Mouse (Mus musculus) spleen, adult 2 months (tissue): ENCODE results near the gene Cblb. TPM values are rescaled to one million over a fixed set of nuclear protein-coding genes. Genes with fewer than 3 reads are reported as not detected.
A peak's percentile ranks its signal among the peaks of the same experiment; 100 is the strongest.

Source experiments
- DNase-seq, 2 experiments: peaks; one replicate each; pipeline versions ENCODE4 v3.0.0 to v3.0.0-alpha.2; 2012 to 2021; ENCODE audit warnings: low spot score in 2 of 2, low read depth in 1 of 2
- H3K27ac ChIP-seq: fragments of 200-500 bp; 2 replicates; pipeline ENCODE4 v1.5.1; 2012; ENCODE audit warnings: low read length, inconsistent platforms; ENCODE audit not compliant: insufficient read depth
- H3K27me3 ChIP-seq: fragments of 200-500 bp; 2 replicates; pipeline ENCODE4 v1.6.1; 2012; ENCODE audit warnings: mild to moderate bottlenecking, moderate library complexity, low read length, inconsistent platforms; ENCODE audit not compliant: control insufficient read depth, insufficient read depth
- H3K36me3 ChIP-seq: fragments of 200-500 bp; 2 replicates; pipeline ENCODE4 v1.6.1; 2012; ENCODE audit warnings: mild to moderate bottlenecking, low read length, inconsistent platforms; ENCODE audit not compliant: control insufficient read depth, insufficient read depth
- H3K4me1 ChIP-seq: fragments of 200-500 bp; 2 replicates; pipeline ENCODE4 v1.6.1; 2011; ENCODE audit warnings: inconsistent platforms; ENCODE audit not compliant: control insufficient read depth, insufficient read depth, insufficient read length
- H3K4me3 ChIP-seq: fragments of 200-500 bp; 2 replicates; pipeline ENCODE4 v1.5.1; 2011; ENCODE audit warnings: mild to moderate bottlenecking, inconsistent platforms; ENCODE audit not compliant: insufficient read depth, insufficient read length; ENCODE audit errors: extremely low read depth
- CTCF ChIP-seq: fragments of 200-500 bp; IDR thresholded peaks from 2 replicates; pipeline ENCODE4 v1.5.1; 2011; ENCODE audit warnings: mild to moderate bottlenecking, inconsistent platforms; ENCODE audit not compliant: insufficient read depth, insufficient read length, insufficient replicate concordance; ENCODE audit errors: extremely low read depth
- POLR2A ChIP-seq: fragments of 200-500 bp; IDR thresholded peaks from 2 replicates; pipeline ENCODE4 v1.6.1; 2011; ENCODE audit warnings: low read depth, low read length, inconsistent platforms
- WGBS: fragments of 180-500 bp; shearing (Covaris S2); methylation state at CpG from one replicate; pipeline ENCODE4 v1.1.7; 2018; 5-methylcytosine and 5-hydroxymethylcytosine counted together
- polyA plus RNA-seq: library from polyadenylated mRNA; depleted of rRNA; stranded (reverse); fragments of >200 nt; gene quantifications from 2 replicates; pipeline ENCODE4 v1.2.3, GENCODE M21; 2012

Gene Cblb
- polyA plus RNA-seq, 1 experiment: 18.1 TPM

DNA sequence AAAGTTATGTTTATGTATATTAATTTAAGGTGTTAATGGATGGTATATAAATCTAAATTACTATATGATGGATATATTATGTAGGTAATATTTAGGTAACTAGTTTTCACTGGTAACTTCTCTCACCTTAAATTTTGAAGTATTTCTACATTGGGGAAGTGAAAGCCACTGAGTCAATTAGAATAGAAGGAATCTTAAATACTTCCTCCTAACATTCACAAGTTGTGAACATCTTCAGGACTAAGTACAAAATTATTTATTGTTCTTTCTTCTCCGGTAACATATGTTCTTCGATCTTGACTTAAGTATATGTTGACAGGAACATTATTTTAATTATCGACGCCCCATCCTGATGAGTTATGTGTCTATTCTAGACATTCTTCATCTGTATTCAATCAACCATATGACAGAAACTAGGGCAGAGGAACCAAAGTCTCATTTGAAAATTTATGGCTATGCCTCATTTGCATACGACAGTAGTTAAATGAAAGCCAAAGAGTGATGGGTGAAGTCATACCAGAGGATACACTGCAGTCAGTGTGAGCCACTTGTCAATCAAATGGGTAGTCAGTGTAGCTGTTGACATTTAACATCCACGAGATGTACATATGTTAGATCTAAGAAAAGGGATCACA, 118.2 kb downstream of the Cblb start:
- H3K4me3 ChIP-seq: no peak overlapping the region
- WGBS: 55% methylated on average over 6 of the region's 6 CpGs
- DNase-seq: peak in 1 of 2 experiments; percentile 53
- peaks cover 29% of the 10 kb centered on the region for H3K4me1 ChIP-seq
- H3K36me3 ChIP-seq: peaks cover 3% of the 10 kb centered on the region; the same call in 1 of the 2 replicates
- H3K27ac ChIP-seq: peak overlapping the region; percentile 73
- H3K27me3 ChIP-seq: no peaks in the 10 kb centered on the region
- no peak for TF ChIP-seq CTCF
- TF ChIP-seq POLR2A: no peak; the same call in 1 of the 2 replicates

DNA sequence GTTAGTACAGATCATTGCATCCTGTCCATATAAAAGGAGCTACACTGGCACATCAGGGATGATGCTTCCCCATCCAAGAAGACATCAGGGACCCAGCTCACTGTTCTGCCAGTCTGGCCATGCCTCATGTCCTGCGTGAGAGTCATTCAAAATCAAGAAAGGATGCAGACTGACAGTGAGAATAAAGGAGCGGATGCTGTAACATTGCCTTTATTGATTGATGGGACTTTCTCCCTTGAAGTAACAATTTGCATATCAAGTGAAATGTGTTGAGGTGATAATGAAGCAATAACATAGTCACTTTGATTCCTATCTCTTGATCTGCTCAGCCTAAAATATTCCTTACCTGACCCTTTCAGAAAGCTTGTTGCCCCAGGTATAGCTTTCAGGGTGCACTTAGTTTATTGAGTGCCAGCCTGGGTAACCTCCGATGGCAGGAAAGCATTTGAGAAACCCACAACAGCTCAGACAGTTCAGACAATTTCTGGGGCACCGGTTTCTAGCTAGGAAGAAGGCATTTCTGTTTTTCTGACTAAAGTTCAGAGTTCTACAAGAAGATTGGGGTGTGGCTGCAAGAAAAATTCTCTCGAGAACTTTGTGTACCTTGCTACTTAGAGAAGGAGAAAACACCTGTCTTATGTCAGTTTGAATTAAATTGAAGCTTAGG, 124.1 kb downstream of the Cblb start:
- Histone ChIP-seq H3K27me3 (no peaks in the 10 kb centered on the region), H3K36me3 (peaks cover 17% of the 10 kb centered on the region), H3K4me1 (peaks cover 2% of the 10 kb centered on the region; the same call in 1 of the 2 replicates), H3K27ac (no peak overlapping the region), H3K4me3 (no peak overlapping the region)
- DNase-seq: no peak
- WGBS: 91% methylated on average over 5 of the region's 5 CpGs
- TF ChIP-seq CTCF (no peak), POLR2A (no peak)

DNA sequence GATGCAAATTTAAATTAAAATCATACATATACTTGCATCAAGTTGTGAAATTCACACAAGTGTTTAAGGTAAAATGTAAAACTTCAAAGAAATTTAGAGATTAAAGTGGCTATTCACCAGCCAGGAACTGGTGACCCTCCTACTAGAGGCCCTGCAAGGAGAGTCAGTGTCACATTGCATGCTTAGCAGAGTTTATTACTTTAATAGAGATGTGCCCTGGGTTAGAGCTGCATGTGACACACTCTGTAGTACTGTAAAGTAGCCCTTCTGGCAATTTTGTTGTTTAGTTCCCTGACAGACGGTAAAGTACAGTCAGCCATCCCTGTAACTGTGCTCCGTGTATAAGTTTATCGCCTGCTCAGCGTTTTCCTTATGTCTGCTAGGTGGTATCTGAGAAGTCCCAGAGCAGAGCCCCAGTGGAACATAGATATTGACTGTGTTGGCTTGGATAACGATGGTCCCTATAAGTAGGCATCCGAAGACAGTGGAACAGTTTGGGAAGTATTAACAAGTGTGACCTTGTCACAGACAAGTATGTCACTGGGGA, 129.0 kb downstream of the Cblb start:
- Histone ChIP-seq H3K27me3 (no peaks in the 10 kb centered on the region), H3K4me3 (no peak overlapping the region), H3K36me3 (peaks cover 17% of the 10 kb centered on the region), H3K4me1 (no peaks in the 10 kb centered on the region; the same call in 1 of the 2 replicates), H3K27ac (no peak overlapping the region)
- DNase-seq: no peak
- TF ChIP-seq CTCF: no peak
- no peak for TF ChIP-seq POLR2A
- 92% methylated on average over 6 of the region's 6 CpGs for WGBS

DNA sequence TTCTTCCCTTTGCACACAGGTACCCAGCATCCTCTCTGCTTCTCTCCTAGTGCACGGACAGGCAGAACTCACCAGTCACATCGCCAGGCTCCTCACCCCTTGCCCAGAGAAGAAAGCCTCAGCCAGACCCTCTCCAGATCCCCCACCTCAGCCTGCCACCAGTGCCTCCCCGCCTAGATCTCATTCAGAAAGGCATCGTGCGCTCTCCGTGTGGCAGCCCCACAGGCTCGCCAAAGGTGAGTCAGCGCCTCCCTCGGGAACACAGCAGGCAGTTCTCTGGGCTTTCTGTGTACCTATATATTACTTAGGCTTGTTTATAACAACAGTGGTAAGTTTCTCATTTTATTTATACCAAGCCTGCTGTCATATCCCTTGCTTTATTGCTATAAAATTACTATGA, 133.2 kb downstream of the Cblb start:
- WGBS: 96% methylated on average over 9 of the region's 9 CpGs
- DNase-seq: no peak
- Histone ChIP-seq H3K36me3 (peaks cover 13% of the 10 kb centered on the region), H3K4me1 (no peaks in the 10 kb centered on the region; the same call in 1 of the 2 replicates), H3K27ac (no peak overlapping the region), H3K4me3 (no peak overlapping the region), H3K27me3 (no peaks in the 10 kb centered on the region)
- TF ChIP-seq POLR2A (no peak), CTCF (no peak)

DNA sequence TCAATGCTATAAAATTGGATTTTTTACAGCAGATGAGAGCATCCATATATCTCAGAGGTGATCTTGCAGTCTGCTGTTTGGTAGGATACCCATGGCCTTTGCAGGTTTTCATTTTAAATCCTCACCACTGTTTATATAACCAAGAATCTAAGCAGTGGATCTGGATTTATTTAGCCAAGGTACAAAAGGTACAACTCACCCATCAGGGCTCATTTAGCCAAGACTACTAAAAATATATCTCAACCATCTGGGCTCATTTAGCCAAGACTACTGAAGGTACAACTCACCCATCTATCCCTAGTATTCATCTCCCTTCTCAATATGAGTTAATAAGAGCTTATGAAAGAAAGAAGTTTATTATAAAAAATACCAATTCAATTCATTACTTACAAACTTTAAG, 142.2 kb downstream of the Cblb start:
- no peak for TF ChIP-seq POLR2A
- TF ChIP-seq CTCF: no peak
- H3K27ac ChIP-seq: no peak overlapping the region
- peaks cover 24% of the 10 kb centered on the region for H3K36me3 ChIP-seq
- H3K4me3 ChIP-seq: no peak overlapping the region
- H3K27me3 ChIP-seq: no peaks in the 10 kb centered on the region
- DNase-seq: no peak
- no peaks in the 10 kb centered on the region for H3K4me1 ChIP-seq

DNA sequence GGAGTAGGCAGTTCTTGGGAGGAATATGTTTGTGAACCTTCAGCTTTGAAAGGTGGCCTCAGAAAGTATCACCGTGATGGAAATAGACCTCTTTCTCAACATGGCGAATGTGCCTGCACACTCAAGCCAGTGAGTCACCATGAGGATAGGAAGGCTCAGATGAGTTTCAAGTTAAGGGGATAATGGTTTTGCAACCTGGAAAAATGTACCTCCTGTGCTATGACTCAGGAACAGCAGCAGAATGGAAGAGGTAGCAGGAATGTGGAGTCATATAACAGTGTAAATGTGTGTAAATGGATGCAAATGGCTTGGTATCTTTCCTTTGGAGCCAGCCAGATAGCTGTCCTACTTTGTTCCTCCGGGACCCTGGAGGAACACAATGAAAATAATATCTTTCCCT, 148.8 kb downstream of the Cblb start:
- DNase-seq: no peak
- TF ChIP-seq POLR2A (no peak), CTCF (no peak)
- 0 out of 2 replicates have a peak, but pooled peaks cover 2% of the 10 kb centered on the region for H3K4me1 ChIP-seq
- H3K4me3 ChIP-seq: no peak overlapping the region
- H3K27me3 ChIP-seq: no peaks in the 10 kb centered on the region
- H3K36me3 ChIP-seq: peaks cover 7% of the 10 kb centered on the region
- H3K27ac ChIP-seq: no peak overlapping the region
- WGBS: 90% methylated on average over 3 of the region's 3 CpGs

DNA sequence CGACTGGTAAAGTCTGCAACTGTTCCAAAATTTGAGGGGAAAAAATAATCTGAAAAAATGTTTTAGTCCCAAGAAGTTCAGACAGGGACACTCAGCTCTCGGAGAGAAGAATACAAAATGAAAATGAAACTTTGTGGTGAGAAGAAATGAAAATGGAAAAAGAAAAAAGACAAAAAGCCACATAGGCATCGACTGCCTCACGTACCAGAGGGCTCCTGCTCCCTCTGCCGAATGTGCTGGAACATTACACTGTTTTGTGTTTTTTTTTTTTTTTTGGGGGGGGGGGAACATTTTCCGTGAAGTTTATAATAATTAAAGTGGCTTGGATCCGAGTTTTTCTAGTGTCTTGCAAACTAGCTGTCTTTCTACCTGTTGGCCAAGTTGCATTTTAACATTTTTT, 151.0 kb downstream of the Cblb start:
- 7% methylated on average over 7 of the region's 7 CpGs for WGBS
- Histone ChIP-seq H3K27ac (no peak overlapping the region; the same call in 1 of the 2 replicates), H3K4me1 (0 out of 2 replicates have a peak, but pooled peaks cover 2% of the 10 kb centered on the region), H3K27me3 (no peaks in the 10 kb centered on the region), H3K4me3 (peak overlapping the region; percentile 34; the same call in 1 of the 2 replicates), H3K36me3 (peaks cover 10% of the 10 kb centered on the region)
- no peak for TF ChIP-seq POLR2A
- TF ChIP-seq CTCF: peak; percentile 76; the same call in 1 of the 2 replicates
- DNase-seq: peak in 1 of 2 experiments; percentile 66
